Mouse (Mus musculus) retina, postnatal 7 days (tissue): ENCODE measurements at regions not wholly inside any gene's neighbourhood (a gene's known extent, or its start where the extent isn't known, plus 50 kb on each side); places are given as distances from the start of the nearest gene placed in this dataset.

Experiments used
- DNase-seq: peaks from one replicate; pipeline ENCODE4 v3.0.0-alpha.2; 2012; ENCODE audit warnings: low read depth, low spot score

DNA sequence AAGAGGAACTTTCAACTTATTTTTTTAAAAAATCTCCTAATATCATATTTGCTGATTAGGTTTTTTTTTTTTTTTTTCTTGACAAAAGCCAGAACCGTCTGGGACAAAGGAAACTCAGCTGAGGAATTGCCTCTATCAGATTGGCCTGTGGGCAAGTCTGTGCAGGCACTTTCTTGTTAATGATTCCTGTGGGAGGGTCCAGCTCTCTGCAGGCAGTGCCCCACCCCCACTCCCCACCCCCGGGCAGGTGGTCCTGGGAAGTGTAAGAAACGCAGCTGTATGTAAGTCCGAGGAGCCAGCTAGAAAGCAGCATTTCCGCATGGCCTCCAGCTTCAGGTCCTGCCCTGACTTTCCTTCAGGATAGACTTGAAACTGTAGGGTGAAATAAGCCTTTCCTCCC lies 377.7 kb downstream of the Sox2 start:
- no peak for DNase-seq

- no peak for DNase-seq
Measured at GRCm38 (mm10) chr3:35029924-35030323, 379.7 kb downstream of the Sox2 start.

GRCm38 (mm10) chr3:35033587-35033986 lies 383.4 kb downstream of the Sox2 start:
- no peak for DNase-seq

DNA sequence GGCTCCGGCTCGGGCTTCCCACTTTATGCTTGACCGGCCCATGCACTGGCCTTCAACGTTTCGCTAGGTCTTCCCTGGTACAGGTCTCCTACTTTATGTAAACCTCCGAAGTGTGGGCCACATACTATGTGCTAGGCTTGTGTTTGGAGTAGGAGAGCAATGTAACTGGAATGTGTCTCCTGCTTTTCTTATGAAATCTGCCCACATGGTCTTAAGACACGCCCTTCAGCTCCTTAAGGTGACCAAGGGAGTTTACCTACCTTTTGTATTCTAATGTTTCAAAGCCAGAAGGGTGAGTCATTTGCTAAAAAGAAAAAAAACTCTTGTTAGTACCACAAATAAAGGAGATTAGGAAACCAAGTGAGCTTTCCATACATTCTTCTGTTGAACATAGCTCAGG lies 385.0 kb downstream of the Sox2 start:
- no peak for DNase-seq

GRCm38 (mm10) chr3:35043705-35044104 lies 393.5 kb downstream of the Sox2 start:
- DNase-seq = no peak

- DNase-seq = no peak
Measured at GRCm38 (mm10) chr3:35059438-35059837, 409.2 kb downstream of the Sox2 start.

DNA sequence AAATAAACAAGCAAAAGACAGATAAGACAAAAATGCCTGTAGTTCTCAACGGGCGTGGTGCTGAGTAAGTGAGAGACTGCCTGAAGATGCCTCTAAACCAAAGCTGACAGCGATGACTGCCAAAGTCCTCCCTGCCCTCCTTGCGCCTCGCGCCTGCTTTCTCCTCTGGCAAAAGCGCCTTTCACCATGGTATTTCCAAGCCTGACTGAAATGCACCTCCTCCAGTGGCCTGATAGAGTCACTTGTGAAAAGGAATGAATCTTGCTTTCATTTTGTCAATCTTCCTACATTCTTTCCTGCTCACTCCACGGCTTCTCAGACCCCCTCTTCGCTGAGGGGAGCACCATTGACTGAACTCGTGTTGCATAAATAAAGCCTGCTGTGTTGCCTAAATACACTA lies 409.8 kb downstream of the Sox2 start:
- no peak for DNase-seq

- DNase-seq = no peak
Measured at GRCm38 (mm10) chr3:35066824-35067223, 416.6 kb downstream of the Sox2 start.

DNA sequence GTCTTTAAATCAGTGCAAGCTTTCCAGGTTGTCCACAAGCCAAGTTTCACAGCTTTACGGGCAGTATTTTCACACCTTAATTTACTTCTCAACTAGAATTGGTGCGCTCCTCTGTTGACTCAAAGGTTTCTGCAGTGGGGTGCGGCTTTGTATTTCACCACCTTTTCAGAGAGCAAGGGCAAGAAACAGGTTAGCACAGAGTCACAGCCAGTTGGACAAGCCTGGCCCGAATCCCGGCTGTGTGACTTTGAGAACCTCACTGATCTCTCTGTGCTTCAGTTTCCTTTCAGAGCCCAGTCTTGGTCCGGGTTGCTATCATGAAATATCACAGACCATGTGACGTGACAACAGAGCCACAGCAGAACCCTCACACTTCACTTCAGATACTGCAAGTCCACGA lies 418.4 kb downstream of the Sox2 start:
- no peak for DNase-seq

DNA sequence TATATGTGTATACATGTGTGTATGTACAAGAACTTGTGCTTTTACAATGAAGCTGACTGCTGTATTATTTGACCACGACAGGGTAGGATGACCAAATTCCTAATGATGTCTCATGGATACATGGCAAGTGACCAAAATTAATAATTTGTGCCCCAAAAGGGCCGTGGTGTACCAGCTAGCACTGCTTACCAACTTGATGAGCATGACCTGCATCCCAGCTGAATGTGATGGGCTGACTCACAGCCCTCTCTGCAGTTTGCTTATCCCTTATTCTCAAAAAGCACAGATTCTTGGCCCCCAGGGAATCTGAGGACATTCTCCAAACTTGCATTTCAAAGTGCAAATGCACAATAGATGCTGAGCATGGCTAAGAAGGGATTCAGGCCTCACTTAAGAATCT lies 420.8 kb downstream of the Sox2 start:
- DNase-seq = no peak

- no peak for DNase-seq
Measured at GRCm38 (mm10) chr3:35079887-35080286, 429.7 kb downstream of the Sox2 start.

- DNase-seq = peak; percentile 31
Measured at GRCm38 (mm10) chr3:35084091-35084867, 434.1 kb downstream of the Sox2 start.

GRCm38 (mm10) chr3:35088241-35089080 lies 438.3 kb downstream of the Sox2 start:
- DNase-seq = no peak

GRCm38 (mm10) chr3:35090496-35091133 lies 440.4 kb downstream of the Sox2 start:
- DNase-seq = no peak

DNA sequence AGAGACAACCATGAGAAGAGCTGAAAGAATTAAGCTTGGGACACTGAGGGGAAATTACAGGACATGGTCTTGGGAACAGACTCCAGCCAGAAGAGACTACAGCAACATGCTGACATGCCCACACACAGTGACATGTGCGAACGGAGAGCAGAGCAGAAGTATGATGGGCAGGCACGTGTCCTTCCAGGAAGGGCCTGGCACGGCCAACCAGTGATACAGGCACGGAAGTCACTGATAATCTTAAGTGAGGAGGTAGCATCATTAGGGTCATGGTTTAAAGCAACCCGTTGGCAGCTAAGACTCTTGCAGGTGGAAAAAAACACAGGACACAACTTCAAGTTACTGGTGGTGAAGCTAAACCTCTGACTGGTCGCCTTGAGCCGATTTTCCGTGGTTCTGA lies 442.8 kb downstream of the Sox2 start:
- no peak for DNase-seq

- DNase-seq = no peak
Measured at GRCm38 (mm10) chr3:35095221-35095620, 445.0 kb downstream of the Sox2 start.

DNA sequence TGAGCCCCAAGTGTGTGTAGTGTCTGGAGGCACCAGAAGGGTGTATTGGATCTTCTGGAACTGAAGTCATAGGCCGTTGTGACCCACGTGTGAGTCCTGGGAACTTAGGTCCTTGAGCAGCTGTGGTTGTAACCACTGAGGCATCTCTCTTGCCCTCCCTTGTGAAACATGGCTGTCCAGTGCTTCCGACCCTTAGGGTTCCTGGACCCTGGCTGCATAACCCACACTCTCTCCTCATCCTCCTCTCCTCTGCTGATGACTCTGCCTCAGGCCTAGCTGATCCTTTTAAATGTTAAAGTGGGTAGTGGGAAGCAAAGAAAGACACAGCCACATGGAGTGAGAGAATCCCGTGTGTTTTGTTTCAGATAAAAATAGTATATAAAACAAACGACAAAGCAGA lies 446.2 kb downstream of the Sox2 start:
- DNase-seq = no peak

DNA sequence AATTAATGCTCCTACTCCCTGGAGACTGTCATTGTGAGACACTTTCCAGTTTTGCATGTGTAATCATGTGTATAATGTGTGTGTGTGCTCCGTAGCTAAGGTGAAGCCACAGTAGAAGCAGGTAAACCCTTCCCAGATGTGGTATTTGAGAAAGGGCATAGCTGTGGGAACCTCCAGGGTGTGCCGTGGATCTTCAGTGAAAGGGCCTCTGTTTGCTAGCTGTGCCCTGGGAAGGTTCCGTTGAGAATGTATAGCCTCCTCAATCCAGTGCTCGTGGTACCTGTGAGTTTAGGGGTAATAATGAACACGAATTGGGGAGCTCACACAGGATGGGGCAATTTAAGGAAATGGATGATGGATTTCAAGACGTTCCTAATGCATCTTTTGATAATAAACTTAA lies 447.6 kb downstream of the Sox2 start:
- no peak for DNase-seq

DNA sequence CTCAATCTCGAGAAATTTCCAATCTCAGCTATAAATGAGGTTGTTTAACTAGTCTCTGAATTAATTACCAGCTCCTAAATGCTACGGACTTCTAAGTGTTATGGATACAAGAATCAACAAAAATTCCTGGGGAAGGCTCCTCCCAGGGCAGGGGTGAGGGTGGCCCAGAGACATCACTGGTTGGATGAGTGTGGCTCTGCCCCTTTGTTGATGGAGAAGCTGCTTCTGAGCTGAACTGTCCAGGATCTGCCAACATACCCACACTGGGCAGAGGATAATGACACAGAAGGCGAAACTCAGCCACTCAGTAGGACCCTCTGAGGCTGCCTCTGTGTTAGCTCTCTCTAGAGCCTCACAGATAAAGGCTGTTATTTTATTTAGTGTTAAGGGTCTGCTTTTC lies 449.0 kb downstream of the Sox2 start:
- no peak for DNase-seq

- no peak for DNase-seq
Measured at GRCm38 (mm10) chr3:35099876-35100420, 449.7 kb downstream of the Sox2 start.

DNA sequence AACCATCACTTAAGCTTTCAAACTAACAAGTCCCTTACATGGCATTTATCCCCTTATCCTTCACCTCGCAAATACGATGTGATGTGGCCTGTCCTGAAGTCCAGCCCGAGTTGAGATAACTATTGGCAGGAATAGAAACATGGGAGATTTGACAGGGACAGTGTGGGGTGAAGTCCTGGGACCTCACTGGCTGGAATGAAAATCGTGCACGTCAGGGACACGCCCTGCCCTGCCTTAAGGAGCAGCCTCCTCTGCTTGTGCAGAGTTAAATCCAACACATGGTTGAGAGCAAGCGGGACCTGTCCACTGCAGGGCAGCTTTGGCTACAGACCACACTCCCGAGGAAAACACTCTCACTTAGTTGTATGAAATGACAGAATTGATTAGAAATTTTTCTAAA lies 451.1 kb downstream of the Sox2 start:
- DNase-seq = no peak

DNA sequence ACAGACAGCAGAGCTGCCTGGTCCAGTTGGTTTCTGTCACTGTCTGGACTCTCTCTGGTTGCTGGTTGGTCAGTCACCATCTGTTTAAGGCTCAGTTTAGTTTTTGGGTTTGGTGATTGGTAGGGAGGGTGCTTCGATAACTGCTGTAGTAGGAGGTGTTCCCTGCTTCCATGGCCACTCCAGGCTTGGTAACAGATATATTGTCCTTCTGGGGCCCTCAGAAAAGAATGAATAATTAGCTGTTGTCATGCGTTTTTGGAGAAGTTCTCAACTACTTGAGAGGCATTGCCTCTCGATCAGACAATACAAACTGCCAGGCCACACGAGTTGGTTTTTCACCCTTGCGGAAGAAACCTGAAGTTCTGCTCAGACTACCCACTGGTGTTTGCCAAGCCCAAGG lies 451.7 kb downstream of the Sox2 start:
- no peak for DNase-seq
